Mouse (Mus musculus) CD8-positive naive resting alpha-beta T cell, adult 57 days (primary cell): ENCODE data around the gene Fam229b. TPM values are rescaled to one million over a fixed set of nuclear protein-coding genes. Genes with fewer than 3 reads are reported as not detected.

Experiments used
- total RNA-seq: library from RNA; stranded (reverse); gene quantifications from one replicate; pipeline ENCODE4 v1.2.4, GENCODE M21; 2023

Fam229b gene
- total RNA-seq: not detected

GRCm38 (mm10) chr10:39133462-39134310 is at the start of gene Fam229b, which contains the start of gene Tube1:
Fam229b (minus strand) TSS chr10:39133914.
Tube1 (plus strand) TSS chr10:39133976.

GRCm38 (mm10) chr10:39163694-39164093 is 30.0 kb upstream of the Fam229b start, which contains the start of gene Ccn6:
Ccn6 (minus strand) TSS chr10:39163794.

Other genes with a start within 250 kb of the Fam229b start
- 0.09 TPM for gene Lama4, start 168.4 kb downstream of the Fam229b start, total RNA-seq
- gene Tube1, start 62 bp upstream of the Fam229b start, total RNA-seq: 6.8 TPM
- gene Ccn6, start 29.9 kb upstream of the Fam229b start, total RNA-seq: not detected
- gene Fyn, start 234.9 kb upstream of the Fam229b start, total RNA-seq: 186 TPM